Mouse (Mus musculus) forelimb bud, embryonic 11.5 days (tissue): ENCODE measurements at regions not wholly inside any gene's neighbourhood (a gene's known extent, or its start where the extent isn't known, plus 50 kb on each side); places are given as distances from the start of the nearest gene placed in this dataset.

Experiments
- DNase-seq: peaks from one replicate; pipeline ENCODE4 v3.0.0-alpha.2; 2012; ENCODE audit warnings: low read depth, low spot score

GRCm38 (mm10) chr3:114463267-114463666, 432.9 kb downstream of the Col11a1 start:
- DNase-seq = no peak

GRCm38 (mm10) chr3:114463714-114464545, 433.6 kb downstream of the Col11a1 start:
- no peak for DNase-seq

- no peak for DNase-seq
Measured at GRCm38 (mm10) chr3:114464546-114464888, 434.2 kb downstream of the Col11a1 start.

GRCm38 (mm10) chr3:114483904-114484303, 420.0 kb upstream of the Olfm3 start:
- DNase-seq = no peak

GRCm38 (mm10) chr3:114507690-114508332, 396.1 kb upstream of the Olfm3 start:
- DNase-seq = peak; percentile 13

DNA sequence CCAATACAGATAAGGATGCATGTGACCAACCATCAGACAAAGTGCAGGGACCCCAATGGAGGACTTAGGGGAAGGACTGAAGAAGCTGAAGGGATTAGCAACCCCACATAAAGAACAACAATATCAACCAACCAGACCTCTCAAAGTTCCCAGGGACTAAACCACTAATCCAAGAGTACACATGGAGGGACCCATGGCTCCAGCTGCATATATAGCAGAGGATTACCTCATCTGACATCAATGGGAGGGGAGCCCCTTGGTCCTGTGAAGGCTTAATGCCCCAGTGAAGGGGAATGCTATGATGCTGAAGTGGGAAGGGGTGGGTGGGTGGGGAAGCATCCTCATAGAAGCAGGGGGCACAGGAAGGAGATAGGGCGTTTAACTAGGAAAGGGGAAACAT, 388.6 kb upstream of the Olfm3 start:
- DNase-seq = no peak

- DNase-seq = no peak
Measured at GRCm38 (mm10) chr3:114544353-114544752, 359.5 kb upstream of the Olfm3 start.

DNA sequence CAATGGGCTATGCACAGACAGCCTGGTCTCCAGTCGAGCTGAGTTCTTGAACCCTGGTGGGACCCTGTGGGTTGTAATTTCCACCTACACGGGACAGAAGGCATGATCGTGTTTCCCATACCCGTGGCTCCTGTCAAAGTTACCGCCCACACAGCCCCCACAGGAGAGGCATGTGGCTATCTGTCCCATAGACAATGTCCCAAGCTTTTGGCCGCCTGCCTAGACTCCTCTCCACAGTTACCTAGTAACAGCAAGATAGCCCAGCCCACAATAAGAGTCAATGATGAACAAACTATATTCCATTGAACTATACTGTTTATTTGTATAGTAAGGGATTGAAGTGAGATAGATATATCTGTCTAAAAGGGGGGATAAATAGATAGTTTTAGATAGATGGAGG, 356.7 kb upstream of the Olfm3 start:
- DNase-seq = no peak

DNA sequence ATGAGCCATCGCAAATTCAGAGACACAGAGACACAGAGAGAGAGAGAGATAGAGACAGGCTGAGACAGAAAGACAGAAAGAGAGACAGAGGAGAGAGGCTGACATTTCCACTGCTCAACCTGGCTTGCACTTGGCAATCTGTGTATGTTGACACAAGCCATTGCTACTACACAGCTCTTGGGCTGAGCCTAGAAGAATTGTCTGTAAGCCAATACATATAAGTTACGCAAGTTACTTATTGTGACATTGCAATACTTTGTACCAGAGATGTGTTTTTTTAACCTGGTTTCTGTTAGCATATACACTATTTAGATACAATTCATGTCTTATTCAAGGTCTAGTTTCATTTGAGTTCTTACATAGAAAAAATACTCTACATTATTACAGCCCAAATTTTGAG, 332.9 kb upstream of the Olfm3 start:
- DNase-seq = no peak
